Mouse (Mus musculus) MEL (cell line): Measurements from ENCODE around the gene Nup54. TPM values are rescaled to one million over a fixed set of nuclear protein-coding genes. Genes with fewer than 3 reads are reported as not detected.

Source experiments
- DNase-seq: peaks from one replicate; pipeline ENCODE4 v3.0.0; 2011; ENCODE audit warnings: low read depth, low spot score
- H3K27ac ChIP-seq: 2 replicates; pipeline ENCODE4 v1.5.1; 2012; ENCODE audit warnings: low read depth, mild to moderate bottlenecking, control low read depth, low read length, moderate library complexity; ENCODE audit not compliant: control insufficient read depth
- H3K27me3 ChIP-seq, 2 experiments: fragments of 150-350 bp in 1 of 2; sonication (generic) in 1 of 2; 2 replicates each; pipeline ENCODE4 v1.6.1; 2012; ENCODE audit warnings: low read length in 2 of 2, mild to moderate bottlenecking in 2 of 2, improper control_type of control experiment in 1 of 2, moderate library complexity in 1 of 2; ENCODE audit not compliant: insufficient read depth in 2 of 2, control insufficient read depth in 1 of 2
- H3K36me3 ChIP-seq, 2 experiments: 2 replicates each; pipeline ENCODE4 v1.6.1; 2012 to 2014; ENCODE audit warnings: low read length in 2 of 2, improper control_type of control experiment in 1 of 2, inconsistent platforms in 1 of 2, mild to moderate bottlenecking in 1 of 2; ENCODE audit not compliant: insufficient read depth in 2 of 2, control insufficient read depth in 1 of 2
- H3K4me1 ChIP-seq, 2 experiments: fragments of 150-350 bp in 1 of 2; sonication (generic) in 1 of 2; 2 replicates each; pipeline ENCODE4 v1.6.1; 2012; ENCODE audit warnings: low read length in 2 of 2, improper control_type of control experiment in 1 of 2, mild to moderate bottlenecking in 1 of 2; ENCODE audit not compliant: insufficient read depth in 2 of 2, control insufficient read depth in 1 of 2
- H3K4me3 ChIP-seq, 2 experiments: fragments of 150-350 bp in 1 of 2; sonication (generic) in 1 of 2; 2 replicates each; pipeline ENCODE4 v1.5.1; 2012; ENCODE audit warnings: low read depth in 2 of 2, low read length in 2 of 2, mild to moderate bottlenecking in 2 of 2, moderate library complexity in 2 of 2, control low read depth in 1 of 2, improper control_type of control experiment in 1 of 2; ENCODE audit not compliant: control insufficient read depth in 1 of 2, insufficient read depth in 1 of 2
- H3K79me2 ChIP-seq: 2 replicates; pipeline ENCODE4 v1.6.1; 2012; ENCODE audit warnings: mild to moderate bottlenecking, low read length, moderate library complexity; ENCODE audit not compliant: control insufficient read depth, poor library complexity, insufficient read depth
- H3K9ac ChIP-seq: 2 replicates; pipeline ENCODE4 v1.6.1; 2012; ENCODE audit warnings: low read depth, mild to moderate bottlenecking, control low read depth, low read length, moderate library complexity; ENCODE audit not compliant: control insufficient read depth, poor library complexity, severe bottlenecking
- H3K9me3 ChIP-seq: fragments of 150-350 bp; sonication (generic); replicated peaks from 2 replicates; pipeline ENCODE4 v1.6.1; 2012; ENCODE audit warnings: mild to moderate bottlenecking, low read length, improper control_type of control experiment, moderate library complexity; ENCODE audit not compliant: insufficient read depth
- CHD1 ChIP-seq: IDR thresholded peaks from 2 replicates; pipeline ENCODE4 v1.6.1; 2012; ENCODE audit warnings: low read depth, mild to moderate bottlenecking, inconsistent platforms, low read length, improper control_type of control experiment
- CTCF ChIP-seq, 3 experiments: IDR thresholded peaks in 2 of 3; conservative IDR thresholded peaks in 1 of 3; 2 replicates each; pipeline ENCODE4 v1.5.1; 2011 to 2012; ENCODE audit warnings: low read length in 3 of 3, low read depth in 2 of 3, mild to moderate bottlenecking in 2 of 3, improper control_type of control experiment in 1 of 3, inconsistent platforms in 1 of 3, mixed read lengths in 1 of 3, moderate library complexity in 1 of 3; ENCODE audit not compliant: control insufficient read depth in 1 of 3, insufficient read depth in 1 of 3, poor library complexity in 1 of 3, severe bottlenecking in 1 of 3
- ELF1 ChIP-seq: IDR thresholded peaks from 2 replicates; pipeline ENCODE4 v1.6.1; 2014; ENCODE audit warnings: low read depth, mild to moderate bottlenecking, inconsistent platforms, low read length, improper control_type of control experiment, moderate library complexity
- ETS1 ChIP-seq: IDR thresholded peaks from 2 replicates; pipeline ENCODE4 v1.6.1; 2012; ENCODE audit warnings: low read depth, mild to moderate bottlenecking, inconsistent platforms, low read length, improper control_type of control experiment, moderate library complexity
- GABPA ChIP-seq: IDR thresholded peaks from 2 replicates; pipeline ENCODE4 v1.6.1; 2012; ENCODE audit warnings: low read depth, mild to moderate bottlenecking, inconsistent platforms, low read length, improper control_type of control experiment, moderate library complexity
- GATA1 ChIP-seq: IDR thresholded peaks from 2 replicates; pipeline ENCODE4 v1.6.1; 2011; ENCODE audit warnings: low read depth, low read length, improper control_type of control experiment
- HCFC1 ChIP-seq: IDR thresholded peaks from 2 replicates; pipeline ENCODE4 v1.6.1; 2012; ENCODE audit warnings: low read depth, mild to moderate bottlenecking, inconsistent platforms, low read length, improper control_type of control experiment, moderate library complexity
- KAT2A ChIP-seq: conservative IDR thresholded peaks from 2 replicates; pipeline ENCODE4 v1.6.1; 2012; ENCODE audit warnings: low read depth, low read length, improper control_type of control experiment, inconsistent platforms
- MAZ ChIP-seq: IDR thresholded peaks from 2 replicates; pipeline ENCODE4 v1.6.1; 2012; ENCODE audit warnings: low read depth, mild to moderate bottlenecking, inconsistent platforms, low read length, improper control_type of control experiment
- MEF2A ChIP-seq: IDR thresholded peaks from 2 replicates; pipeline ENCODE4 v1.6.1; 2014; ENCODE audit warnings: low read depth, mild to moderate bottlenecking, inconsistent platforms, low read length, improper control_type of control experiment; ENCODE audit not compliant: poor library complexity, insufficient replicate concordance, severe bottlenecking; ENCODE audit errors: extremely low read depth
- MXI1 ChIP-seq: IDR thresholded peaks from 2 replicates; pipeline ENCODE4 v1.6.1; 2011; ENCODE audit warnings: mild to moderate bottlenecking, low read depth, low read length, improper control_type of control experiment
- MYC ChIP-seq: IDR thresholded peaks from 2 replicates; pipeline ENCODE4 v1.6.1; 2011; ENCODE audit warnings: low read depth, mild to moderate bottlenecking, low read length, improper control_type of control experiment, moderate library complexity
- NELFE ChIP-seq: IDR thresholded peaks from 2 replicates; pipeline ENCODE4 v1.6.1; 2011; ENCODE audit warnings: low read depth, low read length, improper control_type of control experiment
- NRF1 ChIP-seq: IDR thresholded peaks from 2 replicates; pipeline ENCODE4 v1.6.1; 2014; ENCODE audit warnings: low read depth, mild to moderate bottlenecking, inconsistent platforms, low read length, improper control_type of control experiment, moderate library complexity; ENCODE audit not compliant: poor library complexity, insufficient read depth, severe bottlenecking
- POLR2AphosphoS2 ChIP-seq: IDR thresholded peaks from 2 replicates; pipeline ENCODE4 v1.6.1; 2011; ENCODE audit warnings: low read length, improper control_type of control experiment
- POLR2AphosphoS5 ChIP-seq: IDR thresholded peaks from 2 replicates; pipeline ENCODE4 v1.6.1; 2012; ENCODE audit warnings: low read depth, borderline replicate concordance, mild to moderate bottlenecking, inconsistent platforms, low read length, moderate library complexity, mixed read lengths
- TAL1 ChIP-seq: IDR thresholded peaks from 2 replicates; pipeline ENCODE4 v1.6.1; 2012; ENCODE audit warnings: mild to moderate bottlenecking, inconsistent platforms, low read length, moderate library complexity, mixed read lengths
- TBP ChIP-seq: IDR thresholded peaks from 2 replicates; pipeline ENCODE4 v1.8.0; 2011; ENCODE audit warnings: low read depth, low read length, improper control_type of control experiment
- TCF12 ChIP-seq: IDR thresholded peaks from 2 replicates; pipeline ENCODE4 v1.6.1; 2014; ENCODE audit warnings: low read depth, mild to moderate bottlenecking, inconsistent platforms, low read length, improper control_type of control experiment, moderate library complexity
- UBTF ChIP-seq: IDR thresholded peaks from 2 replicates; pipeline ENCODE4 v1.6.1; 2012; ENCODE audit warnings: low read depth, mild to moderate bottlenecking, inconsistent platforms, low read length, improper control_type of control experiment, moderate library complexity, borderline replicate concordance; ENCODE audit not compliant: insufficient read depth
- polyA plus RNA-seq, 2 experiments: library from polyadenylated mRNA; stranded (reverse) in 1 of 2; unstranded in 1 of 2; fragments of >175 nt in 1 of 2; fragments of >200 nt in 1 of 2; gene quantifications; 2 replicates each; pipeline versions ENCODE4 v1.2.1 to v1.2.4; 2012; ENCODE audit warnings: low replicate concordance in 2 of 2, low read depth in 1 of 2; ENCODE audit not compliant: insufficient read length in 2 of 2, insufficient read depth in 1 of 2, missing spikeins in 1 of 2
- total RNA-seq: library from RNA; depleted of rRNA; stranded (reverse); fragments of 300-350 nt; gene quantifications from 2 replicates; pipeline ENCODE4 v1.2.3, GENCODE M21; 2012

Gene Nup54
- total and polyA plus RNA-seq, 3 experiments = 67.5 to 106 TPM; not detected in 1

- Histone ChIP-seq H3K4me3 (no peak overlapping the region), H3K27ac (no peak overlapping the region), H3K27me3 (no peaks in the 10 kb centered on the region), H3K79me2 (no peaks in the 10 kb centered on the region), H3K4me1 (no peaks in the 10 kb centered on the region), H3K9ac (no peak overlapping the region), H3K9me3 (no peaks in the 10 kb centered on the region), H3K36me3 (peaks cover 0 to 16% of the 10 kb centered on the region in 2 experiments; a peak in 2 of 4 replicates)
- TF ChIP-seq MXI1 (no peak), CHD1 (no peak), KAT2A (no peak), MEF2A (no peak), NELFE (no peak), POLR2AphosphoS5 (no peak), ELF1 (no peak), ETS1 (no peak), POLR2AphosphoS2 (no peak), GATA1 (no peak), GABPA (no peak), MAZ (no peak), TBP (no peak), CTCF (IDR thresholded peaks at IDR 0.05 in 2 of 3, conservative IDR thresholded peaks at IDR 0.05 in 1 of 3; ENCODE audit: control insufficient read depth in 1 of 3, insufficient read depth in 1 of 3, low read depth in 2 of 3, low read length in 3 of 3, poor library complexity in 1 of 3, severe bottlenecking in 1 of 3) (no peak), UBTF (no peak), MYC (no peak), TCF12 (no peak), HCFC1 (no peak), TAL1 (no peak), NRF1 (no peak)
- DNase-seq = no peak
These were observed 21.6 kb downstream of the Nup54 start for GRCm38 (mm10) chr5:92413271-92413981.
